Mouse (Mus musculus): Measurements from ENCODE around the gene Ube2v1. TPM values are rescaled to one million over a fixed set of nuclear protein-coding genes. Genes with fewer than 3 reads are reported as not detected.
A peak's percentile ranks its signal among the peaks of the same experiment; 100 is the strongest.
"Not testable (repeated sequence)": the region's sequence is repeated elsewhere in the genome, so short reads cannot be mapped to it uniquely, and the experiment has no call there.

Gene Ube2v1
- polyA plus RNA-seq, 1 experiment from 2014 or later = 416 TPM

GRCm38 (mm10) chr2:167646411-167646810, 14.5 kb upstream of the Ube2v1 start:
- H3K27ac ChIP-seq = no peak overlapping the region
- H3K27me3 ChIP-seq (ENCODE audit: poor library complexity, severe bottlenecking) = no peaks in the 10 kb centered on the region
- DNase-seq (ENCODE audit: extremely low spot score, low spot score) = no peak
- peaks cover 82% of the 10 kb centered on the region for H3K36me3 ChIP-seq (replicated peaks)
- H3K4me1 ChIP-seq = no peaks in the 10 kb centered on the region
- WGBS = 74% methylated on average over 4 of the region's 4 CpGs
- H3K4me3 ChIP-seq = no peak overlapping the region
- H3K9me3 ChIP-seq = no peaks in the 10 kb centered on the region

GRCm38 (mm10) chr2:167643356-167644052, 11.6 kb upstream of the Ube2v1 start:
- H3K27ac ChIP-seq; DNase-seq (ENCODE audit: extremely low spot score, low spot score); H3K9me3 ChIP-seq; H3K4me1 ChIP-seq; H3K4me3 ChIP-seq; H3K27me3 ChIP-seq (ENCODE audit: poor library complexity, severe bottlenecking): not testable (repeated sequence)
- 91% methylated on average over 13 of the region's 13 CpGs for WGBS
- peaks cover 60% of the 10 kb centered on the region for H3K36me3 ChIP-seq (replicated peaks)

GRCm38 (mm10) chr2:167642164-167642563, 10.3 kb upstream of the Ube2v1 start:
- Histone ChIP-seq H3K27ac (no peak overlapping the region), H3K9me3 (no peaks in the 10 kb centered on the region), H3K4me1 (no peaks in the 10 kb centered on the region), H3K27me3 (ENCODE audit: poor library complexity, severe bottlenecking) (no peaks in the 10 kb centered on the region), H3K36me3 (replicated peaks) (peaks cover 49% of the 10 kb centered on the region), H3K4me3 (no peak overlapping the region)
- no peak for DNase-seq (ENCODE audit: extremely low spot score, low spot score)
- 92% methylated on average over 6 of the region's 6 CpGs for WGBS

- H3K36me3 ChIP-seq (replicated peaks) = peaks cover 40% of the 10 kb centered on the region
- no peaks in the 10 kb centered on the region for H3K27me3 ChIP-seq (ENCODE audit: poor library complexity, severe bottlenecking)
- no peak overlapping the region for H3K27ac ChIP-seq
- WGBS = 49% methylated on average over 8 of the region's 8 CpGs
- H3K4me1 ChIP-seq = no peaks in the 10 kb centered on the region
- no peak overlapping the region for H3K4me3 ChIP-seq
- H3K9me3 ChIP-seq = no peaks in the 10 kb centered on the region
- no peak for DNase-seq (ENCODE audit: extremely low spot score, low spot score)
These were observed 9.4 kb upstream of the Ube2v1 start for GRCm38 (mm10) chr2:167641337-167641736.

GRCm38 (mm10) chr2:167640279-167640678, 8.4 kb upstream of the Ube2v1 start:
- 85% methylated on average over 3 of the region's 3 CpGs for WGBS
- Histone ChIP-seq H3K4me1 (no peaks in the 10 kb centered on the region), H3K27ac (no peak overlapping the region), H3K27me3 (ENCODE audit: poor library complexity, severe bottlenecking) (no peaks in the 10 kb centered on the region), H3K4me3 (no peak overlapping the region), H3K36me3 (replicated peaks) (peaks cover 30% of the 10 kb centered on the region), H3K9me3 (no peaks in the 10 kb centered on the region)
- DNase-seq (ENCODE audit: extremely low spot score, low spot score) = no peak

- peaks cover 42% of the 10 kb centered on the region for H3K4me1 ChIP-seq
- H3K27me3 ChIP-seq (ENCODE audit: poor library complexity, severe bottlenecking) = no peaks in the 10 kb centered on the region
- no peaks in the 10 kb centered on the region for H3K9me3 ChIP-seq
- WGBS = 77% methylated on average over 7 of the region's 7 CpGs
- peak overlapping the region; percentile 44 for H3K4me3 ChIP-seq
- H3K36me3 ChIP-seq (replicated peaks) = 0 out of 2 replicates have a peak, but pooled peaks cover under 1% of the 10 kb centered on the region
- H3K27ac ChIP-seq = no peak overlapping the region; the same call in 1 of the 2 replicates
- no peak for DNase-seq (ENCODE audit: extremely low spot score, low spot score)
These were observed 3.1 kb upstream of the Ube2v1 start for GRCm38 (mm10) chr2:167634865-167635512.

GRCm38 (mm10) chr2:167634338-167634770, 2.5 kb upstream of the Ube2v1 start:
- H3K4me3 ChIP-seq = peak overlapping the region; percentile 44
- peak overlapping the region; percentile 81 for H3K27ac ChIP-seq
- peak; percentile 97 for DNase-seq (ENCODE audit: extremely low spot score, low spot score)
- no peaks in the 10 kb centered on the region for H3K27me3 ChIP-seq (ENCODE audit: poor library complexity, severe bottlenecking)
- peaks cover 6% of the 10 kb centered on the region; the same call in 1 of the 2 replicates for H3K36me3 ChIP-seq (replicated peaks)
- H3K9me3 ChIP-seq = no peaks in the 10 kb centered on the region
- peaks cover 48% of the 10 kb centered on the region for H3K4me1 ChIP-seq
- under 1% methylated on average over 15 of the region's 15 CpGs for WGBS

GRCm38 (mm10) chr2:167633537-167633872, 1.6 kb upstream of the Ube2v1 start:
- H3K27ac ChIP-seq = peak overlapping the region; percentile 45
- H3K36me3 ChIP-seq (replicated peaks) = peaks cover 15% of the 10 kb centered on the region
- DNase-seq (ENCODE audit: extremely low spot score, low spot score) = no peak
- peaks cover 57% of the 10 kb centered on the region for H3K4me1 ChIP-seq
- H3K9me3 ChIP-seq = no peaks in the 10 kb centered on the region
- H3K4me3 ChIP-seq = no peak overlapping the region
- 90% methylated on average over 6 of the region's 6 CpGs for WGBS
- H3K27me3 ChIP-seq (ENCODE audit: poor library complexity, severe bottlenecking) = no peaks in the 10 kb centered on the region

- H3K36me3 ChIP-seq (replicated peaks) = peaks cover 21% of the 10 kb centered on the region
- H3K4me3 ChIP-seq = peak overlapping the region; percentile 89
- no peak for DNase-seq (ENCODE audit: extremely low spot score, low spot score)
- 86% methylated on average over 12 of the region's 12 CpGs for whole genome bisulfite sequencing
- peaks cover 62% of the 10 kb centered on the region for H3K4me1 ChIP-seq
- H3K9me3 ChIP-seq = no peaks in the 10 kb centered on the region
- H3K27ac ChIP-seq = peak overlapping the region; percentile 99
- no peaks in the 10 kb centered on the region for H3K27me3 ChIP-seq (ENCODE audit: poor library complexity, severe bottlenecking)
These were observed 1.0 kb upstream of the Ube2v1 start for GRCm38 (mm10) chr2:167632731-167633536.

GRCm38 (mm10) chr2:167631181-167631590, 709 bp downstream of the Ube2v1 start:
- peak overlapping the region; percentile 89 for H3K4me3 ChIP-seq
- H3K4me1 ChIP-seq = peaks cover 68% of the 10 kb centered on the region
- H3K27ac ChIP-seq = peak overlapping the region; percentile 99
- H3K9me3 ChIP-seq = no peaks in the 10 kb centered on the region
- no peak for DNase-seq (ENCODE audit: extremely low spot score, low spot score)
- under 1% methylated on average over 31 of the region's 31 CpGs for WGBS
- peaks cover 35% of the 10 kb centered on the region for H3K36me3 ChIP-seq (replicated peaks)
- no peaks in the 10 kb centered on the region for H3K27me3 ChIP-seq (ENCODE audit: poor library complexity, severe bottlenecking)

- WGBS = 81% methylated on average over 5 of the region's 5 CpGs
- no peak for DNase-seq (ENCODE audit: extremely low spot score, low spot score)
- Histone ChIP-seq H3K9me3 (no peaks in the 10 kb centered on the region), H3K4me3 (peak overlapping the region; percentile 89), H3K4me1 (peaks cover 72% of the 10 kb centered on the region), H3K36me3 (replicated peaks) (peaks cover 39% of the 10 kb centered on the region), H3K27me3 (ENCODE audit: poor library complexity, severe bottlenecking) (no peaks in the 10 kb centered on the region), H3K27ac (peak overlapping the region; percentile 99)
These were observed 1.5 kb downstream of the Ube2v1 start for GRCm38 (mm10) chr2:167630421-167630820.

GRCm38 (mm10) chr2:167629665-167630209, 2.2 kb downstream of the Ube2v1 start:
- peaks cover 73% of the 10 kb centered on the region for H3K4me1 ChIP-seq
- peaks cover 42% of the 10 kb centered on the region for H3K36me3 ChIP-seq (replicated peaks)
- peak overlapping the region; percentile 89 for H3K4me3 ChIP-seq
- peak overlapping the region; percentile 99 for H3K27ac ChIP-seq
- H3K9me3 ChIP-seq = no peaks in the 10 kb centered on the region
- no peak for DNase-seq (ENCODE audit: extremely low spot score, low spot score)
- H3K27me3 ChIP-seq (ENCODE audit: poor library complexity, severe bottlenecking) = no peaks in the 10 kb centered on the region
- WGBS = 77% methylated on average over 11 of the region's 11 CpGs

Measured in forebrain, embryonic 10.5 days (tissue).